Mouse (Mus musculus): ENCODE measurements around the gene Zfp846. TPM values are rescaled to one million over a fixed set of nuclear protein-coding genes. Genes with fewer than 3 reads are reported as not detected.

Gene Zfp846
- polyA plus RNA-seq, 1 experiment from 2014 or later = 22.1 TPM

GRCm38 (mm10) chr9:20644360-20645081, 63.4 kb downstream of the Zfp846 start, which contains the start of gene Fbxl12:
Fbxl12 (minus strand) TSS chr9:20644767.
- Histone ChIP-seq H3K27me3 (ENCODE audit: insufficient read depth, low read length) (no peaks in the 10 kb centered on the region), H3K4me1 (ENCODE audit: insufficient read depth) (no peaks in the 10 kb centered on the region), H3K9ac (peak within 1 kb of the TSS; percentile 83), H3K4me2 (peak within 1 kb of the TSS; percentile 94), H3K27ac (ENCODE audit: low read depth) (peak within 1 kb of the TSS; percentile 97), H3K4me3 (ENCODE audit: low read depth, low read length) (peak within 1 kb of the TSS; percentile 89), H3K36me3 (ENCODE audit: insufficient read depth) (peaks cover 34% of the 10 kb centered on the region), H3K9me3 (ENCODE audit: low read depth, low read length) (no peaks in the 10 kb centered on the region)
- peak; percentile 89 for DNase-seq
- under 1% methylated on average over 43 of the region's 43 CpGs for WGBS
- ATAC-seq (ENCODE audit: insufficient read depth) = no peak
- TF ChIP-seq CTCF (IDR thresholded peaks at IDR 0.05; ENCODE audit: low read depth) = no peak

GRCm38 (mm10) chr9:20645121-20645520, 64.0 kb downstream of the Zfp846 start:
- no peak for TF ChIP-seq CTCF (IDR thresholded peaks at IDR 0.05; ENCODE audit: low read depth)
- no peak for DNase-seq
- peak overlapping the region; percentile 83 for H3K9ac ChIP-seq
- H3K36me3 ChIP-seq (ENCODE audit: insufficient read depth) = peaks cover 36% of the 10 kb centered on the region
- no peaks in the 10 kb centered on the region for H3K4me1 ChIP-seq (ENCODE audit: insufficient read depth)
- H3K9me3 ChIP-seq (ENCODE audit: low read depth, low read length) = no peaks in the 10 kb centered on the region
- H3K4me3 ChIP-seq (ENCODE audit: low read depth, low read length) = peak overlapping the region; percentile 89
- H3K27me3 ChIP-seq (ENCODE audit: insufficient read depth, low read length) = no peaks in the 10 kb centered on the region
- peak overlapping the region; percentile 94 for H3K4me2 ChIP-seq
- no peak for ATAC-seq (ENCODE audit: insufficient read depth)
- WGBS = 3% methylated on average over 17 of the region's 17 CpGs
- H3K27ac ChIP-seq (ENCODE audit: low read depth) = peak overlapping the region; percentile 79; the same call in 1 of the 2 replicates

GRCm38 (mm10) chr9:20651602-20652259, 70.6 kb downstream of the Zfp846 start, which contains the start of gene Pin1:
Pin1 (plus strand) TSS chr9:20652095.
- no peaks in the 10 kb centered on the region for H3K27me3 ChIP-seq (ENCODE audit: insufficient read depth, low read length)
- H3K4me3 ChIP-seq (ENCODE audit: low read depth, low read length) = peak within 1 kb of the TSS; percentile 98
- TF ChIP-seq CTCF (IDR thresholded peaks at IDR 0.05; ENCODE audit: low read depth) = no peak
- H3K9me3 ChIP-seq (ENCODE audit: low read depth, low read length) = no peaks in the 10 kb centered on the region
- peak; percentile 99 for ATAC-seq (ENCODE audit: insufficient read depth)
- H3K4me2 ChIP-seq = peak within 1 kb of the TSS; percentile 68
- peaks cover 59% of the 10 kb centered on the region for H3K36me3 ChIP-seq (ENCODE audit: insufficient read depth)
- peak; percentile 99 for DNase-seq
- WGBS = under 1% methylated on average over 45 of the region's 45 CpGs
- H3K9ac ChIP-seq = peak within 1 kb of the TSS; percentile 87
- peaks cover 5% of the 10 kb centered on the region for H3K4me1 ChIP-seq (ENCODE audit: insufficient read depth)
- 0 out of 2 replicates have a peak within 1 kb of the TSS, but pooled peaks have one; percentile 30 for H3K27ac ChIP-seq (ENCODE audit: low read depth)

- Histone ChIP-seq H3K9me3 (ENCODE audit: low read depth, low read length) (no peaks in the 10 kb centered on the region), H3K27ac (ENCODE audit: low read depth) (0 out of 2 replicates have a peak overlapping the region, but pooled peaks have one; percentile 30), H3K4me2 (peak overlapping the region; percentile 68), H3K27me3 (ENCODE audit: insufficient read depth, low read length) (no peaks in the 10 kb centered on the region), H3K36me3 (ENCODE audit: insufficient read depth) (peaks cover 59% of the 10 kb centered on the region), H3K4me1 (ENCODE audit: insufficient read depth) (peaks cover 5% of the 10 kb centered on the region), H3K4me3 (ENCODE audit: low read depth, low read length) (peak overlapping the region; percentile 98), H3K9ac (peak overlapping the region; percentile 87)
- no peak for TF ChIP-seq CTCF (IDR thresholded peaks at IDR 0.05; ENCODE audit: low read depth)
- ATAC-seq (ENCODE audit: insufficient read depth) = peak; percentile 30
- DNase-seq = peak; percentile 13
- 0% methylated on average over 25 of the region's 25 CpGs for WGBS
These were observed 71.2 kb downstream of the Zfp846 start for GRCm38 (mm10) chr9:20652260-20652658.

- WGBS = 91% methylated on average over 3 of the region's 3 CpGs
- peaks cover 60% of the 10 kb centered on the region for H3K36me3 ChIP-seq (ENCODE audit: insufficient read depth)
- ATAC-seq (ENCODE audit: insufficient read depth) = no peak
These were observed 72.8 kb downstream of the Zfp846 start for GRCm38 (mm10) chr9:20653859-20654258.

More at GRCm38 (mm10) chr9:20653859-20654258, 72.8 kb downstream of the Zfp846 start:
- TF ChIP-seq CTCF (IDR thresholded peaks at IDR 0.05; ENCODE audit: low read depth) = no peak
- Histone ChIP-seq H3K4me3 (ENCODE audit: low read depth, low read length) (0 out of 2 replicates have a peak overlapping the region, but pooled peaks have one; percentile 98), H3K27me3 (ENCODE audit: insufficient read depth, low read length) (no peaks in the 10 kb centered on the region), H3K9ac (no peak overlapping the region), H3K4me1 (ENCODE audit: insufficient read depth) (peaks cover 5% of the 10 kb centered on the region), H3K9me3 (ENCODE audit: low read depth, low read length) (no peaks in the 10 kb centered on the region), H3K4me2 (peak overlapping the region; percentile 68), H3K27ac (ENCODE audit: low read depth) (no peak overlapping the region)
- no peak for DNase-seq

Other genes starting within 250 kb of the Zfp846 start
- gene Olfr18, start 245.2 kb upstream of the Zfp846 start, polyA plus RNA-seq (2014; fragmentation: Nextera tagmentation; extraction: Ambion mirVana) = not detected in 2 replicates
- 37.8 and 39.7 TPM in 2 replicates for gene Zfp560, start 196.1 kb upstream of the Zfp846 start, polyA plus RNA-seq (2014; fragmentation: Nextera tagmentation; extraction: Ambion mirVana)
- 30.2 and 34.0 TPM in 2 replicates for gene Zfp26, start 121.1 kb upstream of the Zfp846 start, polyA plus RNA-seq (2014; fragmentation: Nextera tagmentation; extraction: Ambion mirVana)
- 23.6 and 26.6 TPM in 2 replicates for gene Zfp426, start 88.5 kb upstream of the Zfp846 start, polyA plus RNA-seq (2014; fragmentation: Nextera tagmentation; extraction: Ambion mirVana)
- 99.6 and 107 TPM in 2 replicates for gene Zfp266, start 59.9 kb upstream of the Zfp846 start, polyA plus RNA-seq (2014; fragmentation: Nextera tagmentation; extraction: Ambion mirVana)
- gene Ubl5, start 61.6 kb downstream of the Zfp846 start, polyA plus RNA-seq (2014; fragmentation: Nextera tagmentation; extraction: Ambion mirVana) = 370 and 372 TPM in 2 replicates
- gene Fbxl12, start 63.5 kb downstream of the Zfp846 start, polyA plus RNA-seq (2014; fragmentation: Nextera tagmentation; extraction: Ambion mirVana) = 13.1 and 15.0 TPM in 2 replicates
- 53.6 and 58.6 TPM in 2 replicates for gene Pin1, start 70.8 kb downstream of the Zfp846 start, polyA plus RNA-seq (2014; fragmentation: Nextera tagmentation; extraction: Ambion mirVana)
- 1.2 and 1.7 TPM in 2 replicates for gene Olfm2, start 165.1 kb downstream of the Zfp846 start, polyA plus RNA-seq (2014; fragmentation: Nextera tagmentation; extraction: Ambion mirVana)
- 0.22 and 0.26 TPM in 2 replicates for gene Col5a3, start 233.8 kb downstream of the Zfp846 start, polyA plus RNA-seq (2014; fragmentation: Nextera tagmentation; extraction: Ambion mirVana)
- not detected in 2 replicates for gene Rdh8, start 237.2 kb downstream of the Zfp846 start, polyA plus RNA-seq (2014; fragmentation: Nextera tagmentation; extraction: Ambion mirVana)

Measured in lung, embryonic 14.5 days (tissue).